Mouse (Mus musculus): ENCODE data around the gene Usp46. TPM values are rescaled to one million over a fixed set of nuclear protein-coding genes. Genes with fewer than 3 reads are reported as not detected.
A peak's percentile ranks its signal among the peaks of the same experiment; 100 is the strongest.
"Not testable (repeated sequence)": the region's sequence is repeated elsewhere in the genome, so short reads cannot be mapped to it uniquely, and the experiment has no call there.

The Usp46 gene
- polyA plus RNA-seq, 1 experiment from 2014 or later: 38.5 TPM

DNA sequence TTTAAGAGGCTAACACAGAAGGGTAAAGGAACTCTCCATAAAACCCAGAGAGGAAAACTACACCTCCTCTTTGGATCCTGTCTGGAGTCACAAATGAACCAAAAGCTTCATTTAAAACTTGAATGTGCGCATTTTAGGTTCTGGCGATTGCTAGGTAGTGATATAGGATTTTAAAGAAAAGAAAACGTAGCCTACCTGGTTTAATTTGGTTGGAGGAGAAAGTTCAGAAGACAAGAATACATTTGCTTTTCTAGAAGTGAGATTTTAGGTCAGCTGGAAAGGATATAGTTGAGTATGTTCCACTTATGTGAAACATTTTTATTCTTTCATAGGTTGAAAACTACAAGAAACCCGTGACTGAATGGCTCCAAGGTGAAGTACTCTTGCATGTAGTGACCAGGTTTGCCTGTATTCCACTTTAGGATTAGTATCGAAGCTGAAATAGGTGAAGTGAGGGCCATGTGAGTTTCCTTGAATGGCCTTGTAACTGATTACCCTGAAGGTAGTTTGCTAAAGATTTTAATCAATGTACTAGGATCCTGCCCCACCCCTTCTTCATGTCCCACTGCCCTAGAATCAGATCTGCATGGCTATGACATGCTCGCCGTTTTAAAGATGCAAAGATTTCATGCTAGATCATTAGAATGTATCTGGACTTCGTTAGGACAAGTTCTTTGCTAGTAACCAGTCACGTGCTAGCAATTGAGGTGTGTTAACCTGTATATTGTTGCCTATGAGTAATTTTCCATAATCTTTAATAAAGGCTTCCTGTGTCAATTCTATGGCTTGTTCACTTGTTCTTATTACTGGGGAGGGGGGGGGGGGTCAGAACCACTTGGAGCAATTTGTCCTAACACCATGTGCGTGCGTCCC lies 25.6 kb upstream of the Usp46 start:
- Histone ChIP-seq H3K9me3 (no peaks in the 10 kb centered on the region), H3K9ac (peak overlapping the region; percentile 98), H3K27me3 (no peaks in the 10 kb centered on the region), H3K4me1 (replicated peaks) (peaks cover 19% of the 10 kb centered on the region), H3K36me3 (peaks cover 17% of the 10 kb centered on the region; the same call in 1 of the 2 replicates), H3K4me2 (peak overlapping the region; percentile 80), H3K4me3 (peak overlapping the region; percentile 92), H3K27ac (replicated peaks) (peak overlapping the region; percentile 88)
- no peak for ATAC-seq (ENCODE audit: low FRiP score, low read depth)
- WGBS: 22% methylated on average over 11 of the region's 11 CpGs

DNA sequence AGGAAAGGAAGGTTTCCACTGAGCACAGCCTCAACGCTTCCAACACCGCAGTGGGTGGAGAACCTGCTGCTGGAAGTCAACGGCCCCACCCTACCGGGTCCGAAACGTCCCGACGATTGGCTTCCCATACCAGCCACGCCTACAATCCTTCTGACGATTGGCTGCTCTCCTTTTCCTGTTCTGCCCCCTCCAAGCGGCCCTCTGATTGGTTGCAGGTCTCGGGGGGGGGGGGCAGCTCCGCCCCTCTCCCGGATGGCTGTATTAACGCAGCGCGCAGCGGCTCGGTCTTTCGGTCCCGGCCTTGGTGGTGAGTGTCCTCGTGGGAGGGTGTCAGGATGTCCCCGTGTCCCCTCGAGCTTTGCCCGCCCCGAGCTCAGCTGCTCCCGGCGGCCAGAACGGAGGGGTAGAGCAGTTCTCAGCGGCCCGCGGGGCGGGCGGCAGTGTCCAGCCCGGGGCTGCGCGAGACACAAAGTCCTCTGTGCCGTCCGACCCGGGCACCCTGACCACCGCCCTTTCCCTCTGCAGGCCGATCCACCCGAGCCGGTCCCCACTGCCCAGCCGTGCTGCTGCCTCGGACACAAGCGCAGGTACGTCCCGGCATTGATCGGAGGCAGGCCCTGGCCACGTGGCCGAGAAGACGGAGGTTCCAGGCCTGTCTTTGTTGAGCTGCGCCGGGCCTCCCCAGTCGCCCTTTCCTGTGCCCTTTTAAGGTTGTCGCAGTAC lies 24.8 kb upstream of the Usp46 start:
- Histone ChIP-seq H3K9ac (peak overlapping the region; percentile 98), H3K9me3 (no peaks in the 10 kb centered on the region), H3K27me3 (no peaks in the 10 kb centered on the region), H3K27ac (replicated peaks) (peak overlapping the region; percentile 88), H3K36me3 (peaks cover 11% of the 10 kb centered on the region; the same call in 1 of the 2 replicates), H3K4me2 (peak overlapping the region; percentile 80), H3K4me1 (replicated peaks) (peaks cover 19% of the 10 kb centered on the region), H3K4me3 (peak overlapping the region; percentile 92)
- WGBS: 1% methylated on average over 56 of the region's 57 CpGs
- ATAC-seq (ENCODE audit: low FRiP score, low read depth): peak; percentile 99

GRCm38 (mm10) chr5:74092481-74092832 lies 24.2 kb upstream of the Usp46 start:
- Histone ChIP-seq H3K9ac (peak overlapping the region; percentile 35; the same call in 1 of the 2 replicates), H3K4me3 (peak overlapping the region; percentile 92), H3K36me3 (peaks cover 11% of the 10 kb centered on the region; the same call in 1 of the 2 replicates), H3K9me3 (no peaks in the 10 kb centered on the region), H3K27me3 (no peaks in the 10 kb centered on the region), H3K4me2 (peak overlapping the region; percentile 80), H3K4me1 (replicated peaks) (peaks cover 19% of the 10 kb centered on the region), H3K27ac (replicated peaks) (peak overlapping the region; percentile 67)
- ATAC-seq (ENCODE audit: low FRiP score, low read depth): no peak; the same call in 1 of the 2 replicates
- WGBS: 48% methylated on average over 4 of the region's 4 CpGs

- Histone ChIP-seq H3K9me3 (no peaks in the 10 kb centered on the region), H3K4me2 (no peak overlapping the region), H3K4me3 (no peak overlapping the region), H3K4me1 (replicated peaks) (peaks cover 12% of the 10 kb centered on the region), H3K27ac (replicated peaks) (no peak overlapping the region), H3K36me3 (no peaks in the 10 kb centered on the region), H3K9ac (no peak overlapping the region), H3K27me3 (no peaks in the 10 kb centered on the region)
- ATAC-seq (ENCODE audit: low FRiP score, low read depth): no peak
- 93% methylated on average over 3 of the region's 3 CpGs for WGBS
Observed at GRCm38 (mm10) chr5:74089643-74090042, 21.4 kb upstream of the Usp46 start.

- WGBS: 93% methylated on average over 6 of the region's 6 CpGs
- H3K4me3 ChIP-seq: no peak overlapping the region
Observed at GRCm38 (mm10) chr5:74081756-74082155, 13.5 kb upstream of the Usp46 start.

GRCm38 (mm10) chr5:74078861-74079615 lies 10.8 kb upstream of the Usp46 start:
- Histone ChIP-seq H3K27me3 (no peaks in the 10 kb centered on the region), H3K9me3 (no peaks in the 10 kb centered on the region), H3K4me1 (replicated peaks) (no peaks in the 10 kb centered on the region), H3K9ac (no peak overlapping the region), H3K27ac (replicated peaks) (no peak overlapping the region), H3K4me2 (no peak overlapping the region), H3K4me3 (no peak overlapping the region), H3K36me3 (no peaks in the 10 kb centered on the region)
- ATAC-seq (ENCODE audit: low FRiP score, low read depth): no peak
- WGBS: 82% methylated on average over 11 of the region's 11 CpGs

More at GRCm38 (mm10) chr5:74081756-74082155, 13.5 kb upstream of the Usp46 start:
- H3K27me3 ChIP-seq: no peaks in the 10 kb centered on the region
- no peak for ATAC-seq (ENCODE audit: low FRiP score, low read depth)
- no peaks in the 10 kb centered on the region for H3K9me3 ChIP-seq
- H3K4me2 ChIP-seq: no peak overlapping the region
- no peak overlapping the region for H3K27ac ChIP-seq (replicated peaks)
- no peaks in the 10 kb centered on the region for H3K4me1 ChIP-seq (replicated peaks)
- no peak overlapping the region for H3K9ac ChIP-seq
- H3K36me3 ChIP-seq: no peaks in the 10 kb centered on the region

DNA sequence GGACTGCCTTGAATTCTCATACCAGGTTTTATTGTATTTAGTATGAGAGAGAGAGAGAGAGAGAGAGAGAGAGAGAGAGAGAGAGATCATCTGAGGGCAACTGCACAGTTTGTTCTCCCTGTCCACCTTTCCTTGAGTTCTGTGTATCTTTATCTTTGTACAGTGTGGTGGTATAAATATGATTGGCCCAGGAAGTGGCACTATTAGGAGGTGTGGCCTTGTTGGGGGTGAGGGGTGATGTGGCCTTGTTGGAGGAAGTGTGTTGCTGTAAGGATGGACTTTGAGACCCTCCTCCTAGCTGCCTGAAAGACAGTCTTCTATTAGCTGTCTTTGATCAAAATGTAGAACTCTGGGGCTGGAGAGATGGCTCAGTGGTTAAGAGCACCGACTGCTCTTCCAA lies 10.2 kb upstream of the Usp46 start:
- no peak overlapping the region for H3K4me2 ChIP-seq
- whole genome bisulfite sequencing: 92% methylated on average over 1 of the region's 1 CpGs
- no peak overlapping the region for H3K27ac ChIP-seq (replicated peaks)
- H3K36me3 ChIP-seq: no peaks in the 10 kb centered on the region
- no peaks in the 10 kb centered on the region for H3K9me3 ChIP-seq
- no peak overlapping the region for H3K4me3 ChIP-seq
- no peak for ATAC-seq (ENCODE audit: low FRiP score, low read depth)
- H3K9ac ChIP-seq: no peak overlapping the region
- H3K4me1 ChIP-seq (replicated peaks): no peaks in the 10 kb centered on the region
- no peaks in the 10 kb centered on the region for H3K27me3 ChIP-seq

DNA sequence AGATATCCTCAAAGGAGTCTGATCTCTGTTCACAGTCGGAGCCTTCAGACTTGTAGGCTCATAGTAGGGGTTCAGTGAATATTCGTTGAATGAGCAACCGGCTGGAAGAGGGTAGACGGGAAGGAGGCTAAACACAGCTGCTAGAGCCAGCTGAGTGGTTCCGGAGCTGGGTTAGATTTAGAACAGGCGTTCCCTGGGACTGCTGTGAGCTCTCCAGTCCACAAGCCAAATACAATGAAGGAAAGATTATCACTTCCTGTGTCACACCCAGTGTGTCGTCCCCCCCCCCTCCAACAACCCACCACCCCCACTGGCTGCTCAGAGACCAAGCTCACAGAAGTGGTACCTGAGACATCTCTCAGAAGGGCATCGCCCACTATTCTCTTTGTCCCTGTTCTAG lies 9.7 kb upstream of the Usp46 start:
- H3K9ac ChIP-seq: no peak overlapping the region
- no peak for ATAC-seq (ENCODE audit: low FRiP score, low read depth)
- 42% methylated on average over 8 of the region's 8 CpGs for WGBS

DNA sequence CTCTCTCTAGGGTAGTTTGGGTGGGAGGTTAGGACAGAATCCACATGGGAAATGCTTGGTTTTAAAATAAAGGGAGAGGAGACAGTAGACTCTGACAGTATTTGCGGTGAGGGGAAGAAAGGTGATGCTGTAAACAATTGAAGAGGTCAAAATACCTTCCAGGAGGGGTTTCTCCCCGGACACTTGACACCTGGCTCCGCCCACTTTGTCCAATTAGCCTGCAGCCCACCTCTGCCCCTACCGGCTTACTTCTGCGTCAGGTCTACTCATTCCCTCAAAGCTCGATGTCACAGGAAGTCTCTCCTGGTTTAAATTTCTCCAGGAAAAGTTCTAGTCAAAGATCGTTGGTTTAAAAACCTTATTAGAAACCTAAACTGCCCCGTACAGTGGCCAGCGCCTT lies 8.5 kb upstream of the Usp46 start:
- no peak overlapping the region for H3K4me2 ChIP-seq
- no peaks in the 10 kb centered on the region for H3K9me3 ChIP-seq
- no peaks in the 10 kb centered on the region for H3K36me3 ChIP-seq
- no peaks in the 10 kb centered on the region for H3K27me3 ChIP-seq
- no peak for ATAC-seq (ENCODE audit: low FRiP score, low read depth)
- no peak overlapping the region for H3K27ac ChIP-seq (replicated peaks)
- H3K4me1 ChIP-seq (replicated peaks): no peaks in the 10 kb centered on the region
- no peak overlapping the region for H3K4me3 ChIP-seq
- 9% methylated on average over 9 of the region's 9 CpGs for WGBS
- no peak overlapping the region for H3K9ac ChIP-seq

More for the DNA sequence above, 9.7 kb upstream of the Usp46 start:
- no peaks in the 10 kb centered on the region for H3K27me3 ChIP-seq
- no peak overlapping the region for H3K27ac ChIP-seq (replicated peaks)
- no peaks in the 10 kb centered on the region for H3K36me3 ChIP-seq
- H3K4me2 ChIP-seq: no peak overlapping the region
- no peaks in the 10 kb centered on the region for H3K4me1 ChIP-seq (replicated peaks)
- no peaks in the 10 kb centered on the region for H3K9me3 ChIP-seq
- no peak overlapping the region for H3K4me3 ChIP-seq

GRCm38 (mm10) chr5:74070564-74070963 lies 2.3 kb upstream of the Usp46 start:
- ATAC-seq (ENCODE audit: low FRiP score, low read depth); H3K27ac ChIP-seq (replicated peaks); H3K27me3 ChIP-seq; H3K9ac ChIP-seq; H3K4me2 ChIP-seq; H3K4me3 ChIP-seq; H3K36me3 ChIP-seq; H3K9me3 ChIP-seq: not testable (repeated sequence)
- 89% methylated on average over 5 of the region's 5 CpGs for WGBS
- H3K4me1 ChIP-seq (replicated peaks): peaks cover 29% of the 10 kb centered on the region

DNA sequence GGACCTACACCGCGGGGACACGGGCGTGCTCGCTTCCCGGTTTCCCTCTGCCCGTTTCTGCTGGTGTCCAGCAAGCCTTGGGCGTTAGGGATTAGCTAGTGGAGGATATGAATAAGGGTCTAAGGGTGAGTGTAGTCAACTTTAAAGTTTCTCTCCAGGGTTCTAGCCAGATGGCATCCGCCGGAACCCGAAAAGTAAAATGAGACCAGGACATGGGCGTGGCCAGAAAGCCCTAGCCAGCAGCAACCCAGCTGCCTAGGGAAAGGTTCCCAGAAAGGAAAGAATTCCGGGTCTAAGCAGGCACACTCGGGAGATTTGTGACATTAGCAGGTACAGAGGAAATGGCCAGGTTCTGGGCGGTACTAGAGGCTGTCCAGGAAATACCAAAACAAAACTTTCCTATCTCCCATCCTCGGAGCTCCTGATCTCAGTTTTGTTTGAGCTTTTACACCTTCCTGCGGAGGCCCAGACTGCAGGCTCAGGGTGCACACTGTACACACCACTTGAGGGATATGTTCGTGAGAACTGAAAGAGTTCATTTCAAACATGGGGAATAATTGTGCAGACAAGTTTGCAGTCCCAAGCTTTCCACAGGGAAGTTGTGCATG lies 587 bp upstream of the Usp46 start:
- H3K4me2 ChIP-seq: peak overlapping the region; percentile 89
- peak overlapping the region; percentile 86 for H3K9ac ChIP-seq
- peaks cover 43% of the 10 kb centered on the region for H3K4me1 ChIP-seq (replicated peaks)
- ATAC-seq (ENCODE audit: low FRiP score, low read depth): peak; percentile 40
- 2% methylated on average over 18 of the region's 18 CpGs for WGBS
- H3K4me3 ChIP-seq: peak overlapping the region; percentile 76
- no peaks in the 10 kb centered on the region for H3K36me3 ChIP-seq
- peak overlapping the region; percentile 89 for H3K27ac ChIP-seq (replicated peaks)
- H3K27me3 ChIP-seq: no peaks in the 10 kb centered on the region
- H3K9me3 ChIP-seq: no peaks in the 10 kb centered on the region
